Mouse (Mus musculus): ENCODE measurements around the gene Tnni2.
"Not testable (repeated sequence)": the region's sequence is repeated elsewhere in the genome, so short reads cannot be mapped to it uniquely, and the experiment has no call there.

Tnni2 gene

DNA sequence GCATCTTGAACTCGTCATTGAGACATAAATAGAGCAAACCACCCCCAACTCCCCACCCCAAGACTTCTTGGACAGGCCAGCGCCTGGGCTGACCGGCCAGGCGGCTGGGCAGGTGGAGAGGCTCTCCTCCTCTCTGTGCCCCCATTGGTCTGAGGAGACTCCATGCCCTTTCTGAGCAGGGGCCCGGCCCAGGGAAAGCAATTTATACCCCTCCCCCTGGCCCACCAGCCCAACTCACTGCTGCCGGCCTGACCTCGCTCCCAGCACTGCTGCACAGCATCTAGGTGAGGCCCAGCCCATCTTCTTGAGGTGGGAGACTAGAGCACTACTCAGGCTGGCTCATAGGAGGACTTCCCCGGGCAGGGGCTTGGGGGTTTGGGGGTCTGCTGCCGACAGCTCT is at the start of gene Tnni2:
Tnni2 (plus strand) TSS at position 224 of the 400 bp plus-strand sequence.
- in situ Hi-C loops (cut with MboI): loop anchor here (5.0 kb wide), 1 partner anchor 56 kb away; the partner anchor contains the start of gene Tnnt3

DNA sequence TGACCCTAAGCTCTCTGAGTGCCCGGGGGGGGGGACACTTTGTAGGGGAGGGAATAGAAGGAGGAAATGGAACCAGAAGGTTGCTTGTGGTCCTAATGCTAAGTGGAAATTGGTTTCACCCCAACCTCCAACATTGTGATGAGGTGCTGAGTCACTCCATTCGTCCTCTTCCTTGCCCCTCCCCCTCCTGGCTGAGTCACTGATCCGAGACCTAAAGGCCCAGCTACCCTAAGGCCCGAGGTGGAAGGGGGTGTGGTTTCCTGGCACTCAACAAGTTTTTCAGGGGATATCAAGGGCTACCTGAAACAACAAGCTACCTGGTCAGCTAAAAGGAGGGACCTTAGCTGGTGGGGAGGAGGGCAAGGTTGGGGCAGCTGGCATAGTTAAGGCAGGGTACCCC is 48.4 kb upstream of the Tnni2 start:
- in situ Hi-C loops (cut with MboI): no loop called here

DNA sequence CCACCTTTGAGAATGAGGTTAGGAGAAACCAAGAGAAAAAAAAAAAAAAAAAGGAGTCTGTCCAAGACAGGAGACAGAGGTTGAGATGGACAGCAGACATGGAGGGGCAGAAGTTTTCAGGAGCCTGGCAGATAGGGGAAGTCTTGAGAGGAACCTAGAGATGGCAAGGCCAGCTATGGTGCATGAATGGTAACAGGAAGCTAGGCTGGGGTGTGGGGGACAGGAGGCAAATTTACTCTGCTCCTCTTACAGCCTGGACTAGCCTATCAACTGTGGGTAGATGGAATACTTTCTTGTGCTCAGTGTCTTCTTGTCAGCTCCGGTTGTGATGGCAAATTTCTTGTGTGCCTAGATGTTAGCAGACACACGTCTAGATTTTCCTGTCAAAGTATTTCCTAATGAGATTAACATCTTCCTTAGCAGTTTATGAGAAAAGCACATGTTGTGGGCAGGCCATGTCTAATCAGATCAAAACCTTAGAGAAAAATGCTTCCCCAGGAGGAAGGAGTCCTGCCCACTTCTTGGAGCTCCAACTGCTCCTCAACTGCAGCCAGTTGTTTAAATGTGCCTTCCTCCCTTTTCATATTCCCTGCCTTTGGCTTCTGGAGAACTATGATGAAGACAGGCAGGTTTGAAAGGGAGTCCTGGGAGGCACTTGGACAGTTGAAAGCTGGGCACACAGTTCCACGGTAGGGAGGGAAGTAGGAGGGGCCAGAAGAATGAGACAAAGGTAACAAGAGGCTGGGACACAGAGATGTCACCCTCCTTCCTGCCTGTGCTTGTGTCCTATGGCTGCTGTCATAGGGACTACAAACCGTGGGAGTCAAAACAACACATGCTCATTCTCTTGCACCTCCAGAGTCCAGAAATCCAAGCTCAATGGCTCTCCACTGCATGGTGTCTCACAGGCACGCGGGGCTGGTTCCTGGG is 47.1 kb upstream of the Tnni2 start:
- in situ Hi-C loops (cut with MboI): no loop called here

DNA sequence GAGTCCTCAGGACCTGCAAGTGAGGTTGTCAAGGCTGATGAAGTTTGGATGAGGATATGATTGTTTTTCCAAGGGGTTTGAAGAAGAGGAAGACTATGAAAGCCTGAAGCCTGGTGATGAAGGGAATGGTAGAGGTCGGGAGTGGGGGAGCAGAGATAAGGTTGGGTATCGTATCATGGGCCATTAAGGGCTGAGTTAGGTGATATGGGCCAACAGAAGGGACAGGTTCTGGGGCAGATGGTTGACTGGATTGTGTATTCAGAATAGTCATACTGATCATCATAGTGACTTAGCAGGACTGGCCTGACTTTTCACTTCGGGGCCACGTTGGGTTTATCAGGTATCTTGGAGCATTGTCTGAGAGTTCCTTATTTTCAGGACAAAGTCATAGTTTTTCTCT is 46.1 kb upstream of the Tnni2 start:
- in situ Hi-C loops (cut with MboI): no loop called here

DNA sequence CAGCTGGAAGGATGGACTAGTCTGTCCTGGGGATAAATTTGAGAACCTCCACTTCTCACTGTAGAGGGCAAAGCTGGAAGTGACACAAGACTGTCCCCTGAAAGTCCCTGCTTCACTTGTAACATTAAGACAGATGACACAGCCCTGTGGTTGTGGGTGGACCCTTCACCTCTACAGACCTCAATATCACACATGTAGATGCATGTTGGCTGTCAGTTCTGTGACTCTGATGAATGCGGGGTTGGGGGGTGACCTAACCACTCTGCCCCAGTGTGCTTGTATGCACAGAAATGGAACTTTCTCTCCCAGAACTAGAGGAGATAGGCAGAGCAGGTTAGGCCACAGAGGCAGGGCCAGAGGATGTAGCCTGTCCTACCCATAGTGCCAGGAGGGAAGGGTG is 45.0 kb upstream of the Tnni2 start:
- in situ Hi-C loops (cut with MboI): no loop called here

DNA sequence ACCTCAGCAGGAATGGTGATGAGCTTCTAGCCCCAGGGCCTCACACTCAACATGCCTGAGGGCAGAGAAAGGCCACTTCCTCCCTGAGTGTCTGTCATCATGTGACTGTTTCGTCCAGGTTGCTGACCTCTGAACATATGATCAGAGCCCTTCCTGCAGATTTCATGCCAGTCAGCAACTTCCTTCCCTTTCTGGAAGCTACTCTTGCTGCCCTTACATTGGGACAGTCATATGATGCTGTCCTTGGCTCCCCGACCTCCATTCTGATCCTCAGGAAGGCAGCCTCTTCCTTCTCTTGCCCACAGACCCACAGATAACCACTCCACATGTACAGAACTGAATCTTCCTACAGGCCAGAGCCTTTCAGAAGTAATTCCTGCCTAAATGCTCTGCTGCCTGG is 43.6 kb upstream of the Tnni2 start:
- in situ Hi-C loops (cut with MboI): no loop called here

DNA sequence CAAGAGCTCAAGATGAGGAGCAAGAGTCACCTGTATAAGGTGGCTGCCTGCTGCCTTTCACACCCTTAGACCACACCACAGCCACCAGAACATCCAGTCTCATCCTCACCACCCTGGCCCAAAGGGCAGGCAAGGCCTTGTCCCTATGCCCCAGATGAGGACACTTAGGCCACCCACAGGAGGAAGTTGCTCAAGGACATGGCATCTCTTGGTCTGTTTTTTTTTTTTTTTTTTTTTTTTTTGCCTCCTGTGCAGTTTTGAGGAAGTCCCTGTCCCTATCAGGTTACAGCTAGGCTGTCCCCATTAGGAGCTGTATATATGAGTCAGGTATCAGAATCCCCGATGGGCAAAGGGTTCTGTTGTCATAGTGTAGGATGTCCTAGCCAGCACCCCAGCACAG is 42.4 kb upstream of the Tnni2 start:
- in situ Hi-C loops (cut with MboI): no loop called here

DNA sequence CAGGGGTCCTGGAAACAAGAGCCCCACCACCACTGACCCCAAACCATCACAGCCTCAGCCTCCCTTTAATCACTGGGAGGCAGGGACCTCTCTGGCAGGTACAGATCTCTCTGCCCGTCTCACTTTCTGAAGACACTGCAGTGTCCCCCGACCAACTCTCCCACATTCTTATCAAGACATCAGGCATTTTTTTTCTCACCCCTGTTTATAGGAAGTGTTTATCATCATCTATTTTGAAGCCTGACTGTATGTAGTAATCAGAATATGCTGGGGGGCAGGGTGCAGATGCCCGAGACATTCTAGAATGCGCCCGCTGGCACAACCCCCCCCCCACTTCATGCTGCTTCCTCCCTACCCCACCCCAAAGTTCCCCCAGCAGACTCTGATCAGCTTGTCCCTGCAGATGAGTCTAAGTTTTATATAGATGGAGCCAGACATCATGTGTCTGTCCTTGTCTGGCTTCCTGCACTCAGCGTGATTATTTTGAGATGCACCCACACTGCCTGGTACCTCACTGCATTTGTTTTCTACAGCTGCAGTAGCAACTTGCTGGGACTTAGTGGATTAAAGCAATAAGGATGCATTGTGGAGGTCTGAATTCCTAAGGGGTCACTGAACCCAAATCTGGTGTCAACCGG is 41.4 kb upstream of the Tnni2 start:
- in situ Hi-C loops (cut with MboI): no loop called here

DNA sequence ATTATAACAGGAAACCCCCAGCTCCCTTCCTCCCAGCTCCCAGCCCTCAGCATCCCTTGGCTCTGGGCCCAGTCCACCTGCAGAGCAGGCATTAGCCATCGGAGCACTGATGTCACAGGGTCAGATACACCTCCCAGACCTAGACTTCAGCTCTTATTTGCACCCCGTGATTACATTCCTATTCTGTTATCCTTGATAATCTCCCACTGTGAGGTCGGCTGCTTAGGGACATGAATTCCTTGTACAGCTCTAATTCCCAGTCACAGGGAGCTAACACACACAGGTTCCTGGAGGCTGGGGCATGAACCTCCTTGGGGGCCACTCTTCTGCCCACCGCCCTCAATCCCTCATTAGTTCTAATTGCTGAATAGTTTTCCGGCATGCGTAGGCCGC is 40.9 kb upstream of the Tnni2 start:
- in situ Hi-C loops (cut with MboI): no loop called here

DNA sequence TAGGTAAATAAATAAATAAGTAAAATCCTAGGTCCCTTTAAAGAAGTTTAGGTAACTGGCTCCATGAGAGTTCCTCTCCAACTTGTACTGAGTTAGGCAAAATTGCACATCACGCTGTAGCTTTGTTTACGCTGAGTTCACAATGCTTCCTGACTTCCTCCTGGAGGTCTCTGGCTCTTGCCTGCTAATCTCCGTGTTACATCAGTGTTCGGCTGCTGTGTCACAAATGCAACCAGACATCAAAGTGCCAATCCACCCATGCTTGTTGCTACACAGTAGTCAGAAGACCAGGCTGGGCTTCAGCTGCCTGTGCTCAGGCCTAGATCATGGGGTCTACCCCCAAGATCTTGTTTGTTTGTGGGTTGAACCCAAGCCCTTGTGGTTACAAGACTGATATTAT is 38.0 kb upstream of the Tnni2 start:
- in situ Hi-C loops (cut with MboI): no loop called here

DNA sequence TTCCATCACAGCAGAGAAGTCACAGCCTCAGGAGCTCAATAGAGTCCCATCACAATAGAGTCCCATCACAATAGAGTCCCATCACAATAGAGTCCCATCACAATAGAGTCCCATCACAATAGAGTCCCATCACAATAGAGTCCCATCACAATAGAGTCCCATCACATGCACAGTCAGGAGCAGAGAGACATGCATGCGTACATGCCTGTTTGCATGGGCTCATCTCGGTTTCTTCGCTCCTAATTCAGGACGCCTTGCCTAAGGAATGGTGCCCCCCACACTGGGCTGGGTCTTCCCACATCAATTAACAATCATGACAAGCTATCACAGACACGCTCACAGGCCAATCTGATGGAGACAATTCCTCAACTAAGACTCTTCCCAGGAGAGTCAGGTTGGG is 36.5 kb upstream of the Tnni2 start:
- in situ Hi-C loops (cut with MboI): not testable (repeated sequence)

DNA sequence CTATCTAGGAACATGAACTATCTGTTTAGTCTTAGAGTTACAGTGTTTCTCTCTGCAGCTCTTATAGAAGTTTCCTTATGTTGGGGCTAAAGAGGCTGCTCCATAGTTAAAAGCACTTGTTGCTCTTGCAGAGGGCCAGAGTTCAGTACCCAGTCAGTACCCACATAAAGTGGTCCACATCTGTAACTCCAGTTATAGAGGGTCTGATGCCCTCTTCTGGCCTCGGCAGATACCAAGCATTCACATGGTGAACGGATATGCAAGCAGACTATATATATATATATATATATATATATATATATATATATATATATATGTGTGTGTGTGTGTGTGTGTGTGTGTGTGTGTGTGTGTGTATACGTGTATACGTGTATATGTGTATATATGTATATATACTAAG is 33.7 kb upstream of the Tnni2 start:
- in situ Hi-C loops (cut with MboI): no loop called here

DNA sequence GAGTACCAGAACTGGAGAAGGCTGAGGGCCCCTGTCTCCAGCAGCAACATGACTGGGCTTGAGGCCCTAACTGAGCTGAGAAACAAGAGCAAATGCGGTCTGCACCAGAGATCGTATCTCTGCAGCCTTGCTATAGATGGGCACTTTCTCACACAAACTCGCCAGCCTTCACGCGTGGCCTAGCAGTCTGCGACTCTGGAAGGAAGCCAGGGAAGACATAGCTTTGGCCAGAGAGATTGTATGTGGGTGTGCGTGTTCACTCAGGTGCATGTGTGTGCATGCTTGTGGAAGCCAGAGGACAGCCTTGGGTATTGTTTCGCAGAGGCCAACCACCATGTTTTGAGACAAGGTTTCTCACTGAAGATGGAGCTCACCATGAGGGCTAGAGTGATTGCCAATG is 32.9 kb upstream of the Tnni2 start:
- in situ Hi-C loops (cut with MboI): no loop called here

DNA sequence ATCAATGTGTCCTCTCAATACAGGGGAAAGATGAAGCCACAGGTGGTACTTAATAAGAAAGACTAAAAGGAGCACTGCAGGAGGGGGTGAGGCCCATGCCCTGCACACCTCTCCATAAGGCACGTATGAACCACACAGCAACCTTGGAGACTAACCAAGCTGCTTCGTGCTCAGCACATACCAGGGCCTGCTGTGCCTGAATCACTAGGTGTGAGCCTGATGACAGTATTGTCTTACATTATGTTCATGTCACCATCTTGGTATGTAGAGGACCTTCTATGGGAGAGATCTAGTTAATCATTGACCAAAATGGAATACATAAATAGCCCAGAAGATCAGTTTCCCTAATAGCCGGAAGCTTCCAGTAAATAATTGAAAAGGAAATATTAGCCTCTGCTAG is 32.0 kb upstream of the Tnni2 start:
- in situ Hi-C loops (cut with MboI): no loop called here

DNA sequence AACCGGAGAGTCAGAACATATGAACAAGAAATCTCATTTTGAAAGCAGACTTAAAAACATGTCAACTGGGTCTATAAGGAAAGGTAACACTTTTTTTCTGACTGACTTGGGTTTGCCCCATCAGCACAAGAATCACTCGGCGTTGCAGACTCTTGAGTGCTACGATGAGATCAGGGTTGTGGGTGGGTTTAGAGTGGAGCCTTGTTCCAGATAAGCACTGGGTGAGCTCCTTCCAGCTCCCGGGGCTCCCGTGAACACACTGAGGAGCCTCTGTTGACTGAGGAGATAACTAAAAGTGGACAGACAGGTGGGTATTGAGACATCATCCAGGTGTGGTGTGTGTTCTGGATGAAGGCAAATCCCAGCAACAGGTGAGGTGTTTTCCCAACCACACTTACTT is 28.3 kb upstream of the Tnni2 start:
- in situ Hi-C loops (cut with MboI): no loop called here

DNA sequence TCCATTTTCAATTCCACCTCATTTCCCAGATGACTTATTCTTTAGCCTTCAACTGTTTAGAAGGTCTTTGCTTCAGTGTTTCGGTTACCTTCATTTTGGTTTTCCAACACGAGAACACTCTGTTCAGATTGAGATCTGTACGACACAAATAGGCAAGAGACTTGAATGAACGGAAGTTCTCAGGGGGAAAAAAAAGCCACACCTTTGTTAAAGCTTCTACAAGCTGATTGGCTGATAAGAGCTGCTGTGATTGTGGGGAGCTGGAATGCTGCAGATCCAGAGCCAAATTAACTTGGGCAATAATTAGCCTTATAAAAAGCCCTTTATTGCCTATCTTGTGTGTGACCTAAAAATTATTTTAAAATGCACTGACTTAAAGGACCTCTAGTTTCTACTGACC is 26.3 kb upstream of the Tnni2 start:
- in situ Hi-C loops (cut with MboI): no loop called here

DNA sequence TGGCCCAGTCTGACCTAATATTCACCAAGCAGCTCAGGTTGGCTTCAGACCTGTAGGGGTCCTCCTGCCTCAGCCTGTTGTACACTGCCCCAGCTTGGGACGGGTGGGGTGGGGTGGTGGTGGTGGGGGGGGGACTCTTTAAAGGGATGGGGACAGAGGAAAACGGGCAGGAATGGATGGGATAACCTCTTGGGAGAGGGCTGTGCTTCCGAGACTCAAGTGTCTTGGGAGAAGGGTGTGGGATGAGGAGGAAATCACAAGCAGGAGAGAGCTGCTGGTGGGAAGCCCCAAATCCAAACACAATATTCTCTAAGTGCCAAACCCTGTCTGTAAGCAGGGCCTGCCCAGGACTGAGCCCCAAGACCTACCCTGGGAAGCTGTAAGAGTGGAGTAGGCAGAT is 25.4 kb upstream of the Tnni2 start:
- in situ Hi-C loops (cut with MboI): no loop called here

DNA sequence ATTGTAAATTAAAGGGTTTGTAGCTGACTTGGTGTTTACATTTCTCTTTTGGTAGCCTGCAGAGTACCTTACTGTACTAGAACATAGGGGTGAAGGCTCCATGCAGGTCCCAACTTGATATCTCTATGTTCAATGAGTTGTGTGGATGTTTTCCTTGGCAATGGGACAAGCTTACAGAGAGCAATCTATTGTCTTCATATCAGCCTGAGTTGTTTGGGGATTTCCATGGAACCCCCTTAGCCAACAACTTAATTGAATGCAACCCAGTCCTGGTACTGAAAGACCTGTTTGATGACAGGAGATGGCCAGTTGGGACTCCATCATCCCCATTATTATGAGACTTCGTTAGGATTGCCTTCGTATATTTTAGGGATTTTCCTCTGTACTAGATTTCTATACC is 23.6 kb upstream of the Tnni2 start:
- in situ Hi-C loops (cut with MboI): no loop called here

DNA sequence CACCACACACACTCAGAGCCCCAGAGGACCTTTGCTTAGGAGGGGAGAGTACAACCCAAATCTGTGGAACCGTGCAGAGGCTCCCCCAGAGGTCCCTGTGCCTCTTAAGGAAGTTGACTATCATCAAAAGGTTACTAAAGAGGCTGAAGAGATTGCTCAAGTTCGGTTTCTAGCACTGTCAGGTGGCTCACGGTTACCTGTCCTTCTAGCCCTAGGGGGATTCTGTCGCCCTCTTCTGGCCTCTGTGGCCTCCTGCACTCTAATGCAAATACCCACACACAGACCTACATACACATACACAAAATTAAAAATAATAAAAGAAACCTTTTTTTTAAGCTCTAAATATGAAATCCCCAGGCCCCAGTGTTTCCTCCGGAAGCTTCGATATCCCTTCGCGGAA is 22.9 kb upstream of the Tnni2 start:
- in situ Hi-C loops (cut with MboI): no loop called here

DNA sequence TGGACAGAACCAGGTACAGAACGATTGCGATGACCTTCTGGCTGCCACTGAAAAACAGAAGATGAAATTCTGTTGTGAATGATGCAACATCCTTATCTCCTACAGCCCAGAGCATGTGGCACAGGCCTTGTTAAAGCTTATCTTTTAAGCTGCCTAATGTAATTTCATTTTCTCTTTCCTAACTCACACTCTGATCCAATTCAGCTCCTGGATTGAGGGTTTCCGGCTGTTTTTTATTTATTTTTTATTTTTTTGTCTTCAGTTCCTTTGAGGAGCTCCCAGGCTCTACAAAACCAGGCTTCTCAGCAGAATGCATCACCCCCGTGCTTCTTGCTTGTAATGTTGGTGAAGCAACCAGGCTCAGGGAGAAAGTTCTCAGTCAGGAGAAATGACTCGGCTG is 21.7 kb upstream of the Tnni2 start:
- in situ Hi-C loops (cut with MboI): no loop called here

DNA sequence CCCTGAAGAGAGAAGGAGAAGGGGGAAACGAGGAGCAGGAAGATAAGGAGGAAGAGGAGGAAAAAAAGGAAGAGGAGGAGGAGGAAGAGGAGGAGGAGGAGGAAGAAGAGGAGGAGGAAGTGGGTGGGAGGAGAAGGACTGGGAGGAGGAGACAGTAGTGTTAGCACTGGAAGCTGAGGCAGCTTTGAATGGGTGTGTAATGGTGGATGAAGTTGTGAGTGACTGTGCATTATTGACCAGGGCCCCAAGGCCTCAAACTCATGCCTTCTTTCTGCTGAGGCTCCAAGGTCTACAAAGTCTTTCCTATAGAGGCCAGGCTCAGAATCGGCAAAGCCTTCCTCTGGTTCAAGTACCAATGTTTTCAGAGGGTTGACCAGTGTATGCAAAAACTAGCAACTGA is 19.8 kb upstream of the Tnni2 start:
- in situ Hi-C loops (cut with MboI): no loop called here

DNA sequence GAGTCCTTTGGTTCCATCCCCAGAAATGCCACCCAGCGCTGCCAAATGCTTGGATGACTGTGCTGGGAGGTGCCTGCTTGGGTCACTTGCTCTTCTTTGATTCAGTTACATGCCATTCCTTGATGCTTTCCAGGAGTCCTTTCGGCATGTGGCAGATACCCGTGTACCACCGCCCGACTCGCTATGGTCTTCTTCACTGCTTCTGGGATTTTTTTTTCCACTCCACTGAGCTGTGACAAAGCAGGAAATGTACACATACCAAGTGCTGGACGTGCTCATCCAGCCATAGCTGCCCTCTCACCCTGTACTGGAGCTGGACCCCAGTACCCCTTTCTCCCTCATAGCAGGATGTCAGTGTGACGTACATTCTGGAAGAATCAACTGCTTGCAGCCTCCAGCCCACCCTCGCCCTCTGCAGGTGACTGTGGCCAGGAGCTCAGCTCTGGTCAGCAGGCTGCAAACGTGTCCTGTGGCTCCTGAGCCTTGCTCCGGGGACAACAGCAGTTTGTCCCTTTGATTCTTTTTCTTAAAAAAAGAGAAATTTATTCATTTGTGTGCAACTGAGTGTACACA is 15.9 kb upstream of the Tnni2 start:
- in situ Hi-C loops (cut with MboI): no loop called here

DNA sequence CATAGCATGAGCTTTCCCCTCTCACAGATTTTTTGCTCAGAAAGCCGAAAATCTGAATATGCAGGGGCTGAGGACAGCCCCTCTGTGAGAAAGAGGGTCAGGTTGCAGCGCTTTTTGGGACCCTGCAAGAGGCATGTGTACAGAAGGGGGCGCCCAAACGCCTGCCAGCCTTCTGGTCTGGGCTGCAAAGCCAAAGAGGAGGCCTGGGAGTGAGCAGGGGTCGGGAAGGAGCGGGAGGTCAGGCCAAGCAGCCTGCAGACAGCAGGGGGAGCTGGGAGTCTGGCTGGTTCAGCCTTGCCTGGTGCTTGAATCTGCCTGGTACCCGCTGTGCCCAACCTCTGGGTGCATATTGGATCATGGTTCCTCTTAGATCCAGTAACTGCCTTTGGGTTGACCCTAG is 13.4 kb upstream of the Tnni2 start:
- in situ Hi-C loops (cut with MboI): no loop called here

Data from mature B cell (primary cell).